In genomic region chr19:11485746-11486145, GRCm38 (mm10) we compare ENCODE assay signal across 18 mouse cellular contexts. TPM values are rescaled to one million over a fixed set of nuclear protein-coding genes. Genes with fewer than 3 reads are reported as not detected.
DNase-seq lines count a peak whose midpoint lies in the region; ATAC-seq and TF ChIP-seq lines count a peak whose summit lies in the region.
"Had no signal": no experiment of that assay in that cellular context is flagged by ENCODE, and none has a peak within 500 bp of the region (broad histone marks: within the 10 kb centered on the region; RNA-seq: fewer than 3 reads in every experiment).

Gene Gm8369 (plus strand): TSS chr19:11485938.

- WGBS in liver, postnatal 0 days (ENCODE audit: insufficient replicate concordance): 48% methylated on average over 2 of the region's 2 CpGs
- WGBS in kidney, embryonic 16.5 days: 70% methylated on average over 2 of the region's 2 CpGs

- TF ChIP-seq RAD21 in CH12.LX (IDR thresholded peaks at IDR 0.05; ENCODE audit: low read depth, low read length): no peak

- DNase-seq in liver, postnatal 0 days: no peak
- DNase-seq in liver (no peak), CH12.LX (ENCODE audit: extremely low read depth) (no peak)
- peak; percentile 52 for DNase-seq in layer of hippocampus, adult 9-10 months (ENCODE audit: low spot score)
- DNase-seq in naive thymus-derived CD4-positive, alpha-beta T cell, adult 2 months (ENCODE audit: low read depth): peak; percentile 89
- no peak for DNase-seq in adrenal gland, postnatal 14 days
- DNase-seq: adrenal gland, postnatal 25 days; cerebellum, adult 9-10 months; gastrocnemius, postnatal 14 days; kidney, postnatal 14 days had no signal

- in situ Hi-C loops in CH12.LX (cut with MboI; ENCODE audit: low pct_ligation_motif_present, low pct_unique_long_range_greater_than_20kb, low sequenced_read_pairs): no loop called here

- H3K79me2 ChIP-seq in CH12.LX (replicated peaks; ENCODE audit: control insufficient read depth, extremely low read depth, insufficient read depth, poor library complexity, severe bottlenecking): no peaks in the 10 kb centered on the region

- no peak within 1 kb of the TSS for H3K9ac ChIP-seq in liver, postnatal 0 days (replicated peaks)
- H3K9ac ChIP-seq in CH12.LX (ENCODE audit: insufficient read depth, low read depth): no peak within 1 kb of the TSS; the same call in 1 of the 2 replicates
- no peak within 1 kb of the TSS for H3K9ac ChIP-seq in kidney, embryonic 16.5 days (replicated peaks; ENCODE audit: low read length)

- no peaks in the 10 kb centered on the region for H3K4me1 ChIP-seq in liver, postnatal 0 days (ENCODE audit: insufficient read depth)
- H3K4me1 ChIP-seq in CH12.LX (ENCODE audit: control insufficient read depth in 1 of 2, insufficient read depth in 2 of 2): peaks cover 4 to 25% of the 10 kb centered on the region in 2 experiments; a peak in 3 of 4 replicates
- H3K4me1 ChIP-seq in kidney, embryonic 16.5 days (ENCODE audit: insufficient read depth, low read length): no peaks in the 10 kb centered on the region

- no peak within 1 kb of the TSS for H3K4me2 ChIP-seq in liver, postnatal 0 days (ENCODE audit: low read depth, low read length)
- peak within 1 kb of the TSS; percentile 39 for H3K4me2 ChIP-seq in CH12.LX (ENCODE audit: insufficient read depth, low read depth, poor library complexity, severe bottlenecking)
- no peak within 1 kb of the TSS for H3K4me2 ChIP-seq in kidney, embryonic 16.5 days (replicated peaks; ENCODE audit: low read depth, low read length)

- no peaks in the 10 kb centered on the region for H3K9me3 ChIP-seq in liver, postnatal 0 days (ENCODE audit: low read length)
- no peaks in the 10 kb centered on the region for H3K9me3 ChIP-seq in CH12.LX (replicated peaks; ENCODE audit: low read length)
- H3K9me3 ChIP-seq in kidney, embryonic 16.5 days (ENCODE audit: low read length): no peaks in the 10 kb centered on the region

- TF ChIP-seq POLR2A in CH12.LX (IDR thresholded peaks at IDR 0.05; ENCODE audit: low read depth, low read length): no peak

- peak within 1 kb of the TSS; percentile 39; the same call in 1 of the 2 replicates for H3K27ac ChIP-seq in liver, postnatal 0 days (ENCODE audit: low read depth)
- no peak within 1 kb of the TSS for H3K27ac ChIP-seq in CH12.LX (ENCODE audit: insufficient read depth, low read depth)
- no peak within 1 kb of the TSS for H3K27ac ChIP-seq in kidney, embryonic 16.5 days (ENCODE audit: low read length)
- H3K27ac ChIP-seq: macrophage had no signal

- no peak for TF ChIP-seq CTCF in liver, postnatal 0 days (IDR thresholded peaks at IDR 0.05; ENCODE audit: low read depth)
- TF ChIP-seq CTCF in CH12.LX (conservative IDR thresholded peaks at IDR 0.05 in 1 of 2, IDR thresholded peaks at IDR 0.05 in 1 of 2; ENCODE audit: low read depth in 2 of 2, low read length in 2 of 2): no peak

- no peaks in the 10 kb centered on the region for H3K36me3 ChIP-seq in liver, postnatal 0 days (replicated peaks; ENCODE audit: insufficient read depth, low read length)
- no peaks in the 10 kb centered on the region for H3K36me3 ChIP-seq in CH12.LX (replicated peaks in 1 of 2; ENCODE audit: control insufficient read depth in 1 of 2, insufficient read depth in 1 of 2, low read length in 1 of 2)
- no peaks in the 10 kb centered on the region for H3K36me3 ChIP-seq in kidney, embryonic 16.5 days (ENCODE audit: insufficient read depth, low read length)

- dilution Hi-C loops in CH12.LX (cut with MboI; ENCODE audit: extremely low pct_ligation_motif_present, extremely low pct_unique_long_range_greater_than_20kb, low sequenced_read_pairs): no loop called here

- no peak within 1 kb of the TSS for H3K4me3 ChIP-seq in liver, postnatal 0 days (ENCODE audit: low read depth, low read length)
- H3K4me3 ChIP-seq in CH12.LX (replicated peaks in 1 of 3; ENCODE audit: low read depth in 2 of 3, low read length in 2 of 3, poor library complexity in 1 of 3): no peak within 1 kb of the TSS
- no peak within 1 kb of the TSS for H3K4me3 ChIP-seq in kidney, embryonic 16.5 days (ENCODE audit: low read length)

- H3K27me3 ChIP-seq in liver, postnatal 0 days (ENCODE audit: insufficient read depth, low read length): no peaks in the 10 kb centered on the region
- no peaks in the 10 kb centered on the region for H3K27me3 ChIP-seq in CH12.LX (replicated peaks)
- no peaks in the 10 kb centered on the region for H3K27me3 ChIP-seq in kidney, embryonic 16.5 days (ENCODE audit: insufficient read depth, low read length)

- no peak; the same call in 1 of the 2 replicates for ATAC-seq in liver, postnatal 0 days
- ATAC-seq in cerebellum, adult (ENCODE audit: insufficient number of reproducible peaks, low FRiP score, low TSS enrichment): no peak
- ATAC-seq in kidney, embryonic 16.5 days (ENCODE audit: low FRiP score, low TSS enrichment): no peak
- ATAC-seq: hindbrain, embryonic 16.5 days had no signal

- no peak for TF ChIP-seq EP300 in liver, postnatal 0 days (IDR thresholded peaks at IDR 0.05; ENCODE audit: low read depth)
- TF ChIP-seq EP300 in CH12.LX (IDR thresholded peaks at IDR 0.05; ENCODE audit: low read length): no peak

TF ChIP-seq in CH12.LX, 34 proteins besides CTCF, POLR2A, EP300 and RAD21:
- TF ChIP-seq USF1 (IDR thresholded peaks at IDR 0.05; ENCODE audit: low read depth, low read length) (no peak), SIN3A (IDR thresholded peaks at IDR 0.05; ENCODE audit: low read length) (0 out of 2 replicates have a peak, but pooled peaks have one; percentile 8)

RNA-seq across cellular contexts. Expression of gene Gm8369, which starts in this region (rescaled TPM):
- polyA plus RNA-seq in liver, postnatal 0 days (2015; fragmentation: Nextera tagmentation; extraction: Ambion mirVana): 1.6 and 2.1 TPM in 2 replicates
- total RNA-seq in CH12.LX (2012; rRNA removed) (1.7 and 2.0 TPM in 2 replicates), CH12.LX (2014; rRNA removed) (4.3 and 5.2 TPM in 2 replicates)
- polyA plus RNA-seq in CH12.LX (2012; ENCODE audit: insufficient read length, low read depth): 0.68 and 1.2 TPM in 2 replicates
- 0.44 and 7.2 TPM in 2 replicates for total RNA-seq in adrenal gland, postnatal 14 days (2021)
- not detected in 2 replicates for polyA plus RNA-seq in kidney, embryonic 16.5 days (2015; fragmentation: Nextera tagmentation; extraction: Ambion mirVana)
- total RNA-seq: midbrain, postnatal 0 days had no signal
- polyA plus RNA-seq: C2C12; heart, embryonic 14.5 days; hindbrain, embryonic 16.5 days; midbrain, postnatal 0 days; stomach, embryonic 14.5 days had no signal

Comparison
In these comparisons a context has a peak if more than half of its experiments do, and no peak if none do; other contexts are left out.
1. DNase-seq: peak in layer of hippocampus, adult 9-10 months (single experiment) and naive thymus-derived CD4-positive, alpha-beta T cell, adult 2 months (single experiment); none in liver, postnatal 0 days (single experiment), liver (single experiment), CH12.LX (single experiment) and adrenal gland, postnatal 14 days (single experiment).